Mouse (Mus musculus) kidney, postnatal 4 days (tissue): ENCODE measurements around the gene Gm10037.
A peak's percentile ranks its signal among the peaks of the same experiment; 100 is the strongest.
"Not testable (repeated sequence)": the region's sequence is repeated elsewhere in the genome, so short reads cannot be mapped to it uniquely, and the experiment has no call there.

Experiments used
- DNase-seq, 2 experiments: peaks; one replicate each; pipeline ENCODE4 v3.0.0; 2021; ENCODE audit warnings: mixed read lengths in 2 of 2

Gene Gm10037

GRCm38 (mm10) chr13:67830911-67831336 lies at the start of gene Gm10037:
Gene Gm10037 (plus strand): TSS chr13:67831106.
- DNase-seq, result peak; percentile 69 to 72

GRCm38 (mm10) chr13:67791921-67792455 lies 38.9 kb upstream of the Gm10037 start:
- DNase-seq, result no peak

GRCm38 (mm10) chr13:67798618-67799017 lies 32.3 kb upstream of the Gm10037 start:
- no peak for DNase-seq

- not testable (repeated sequence) for DNase-seq
Measured at GRCm38 (mm10) chr13:67799151-67799550, 31.8 kb upstream of the Gm10037 start.

- no peak for DNase-seq
Measured at GRCm38 (mm10) chr13:67811651-67812210, 19.2 kb upstream of the Gm10037 start.

- DNase-seq, result no peak
Measured at GRCm38 (mm10) chr13:67812961-67813709, 17.8 kb upstream of the Gm10037 start.

- peak; percentile 76 to 83 for DNase-seq
Measured at GRCm38 (mm10) chr13:67813710-67814660, 16.9 kb upstream of the Gm10037 start, which contains the start of gene Zfp273. Gene Zfp273 (plus strand): TSS chr13:67813740.

- DNase-seq, result no peak
Measured at GRCm38 (mm10) chr13:67818636-67819035, 12.3 kb upstream of the Gm10037 start.

- DNase-seq, result not testable (repeated sequence)
Measured at GRCm38 (mm10) chr13:67833137-67833536, 2.2 kb downstream of the Gm10037 start.

GRCm38 (mm10) chr13:67843775-67844118 lies 12.8 kb downstream of the Gm10037 start:
- DNase-seq, result no peak

GRCm38 (mm10) chr13:67844119-67844852 lies 13.4 kb downstream of the Gm10037 start:
- DNase-seq, result peak; percentile 53 to 65

- peak; percentile 7 for DNase-seq
Measured at GRCm38 (mm10) chr13:67844853-67845194, 13.9 kb downstream of the Gm10037 start.

- no peak for DNase-seq
Measured at GRCm38 (mm10) chr13:67850361-67850760, 19.5 kb downstream of the Gm10037 start.

- peak in 1 of 2 experiments; percentile 10 for DNase-seq
Measured at GRCm38 (mm10) chr13:67853130-67853529, 22.2 kb downstream of the Gm10037 start.

GRCm38 (mm10) chr13:67853983-67854382 lies 23.1 kb downstream of the Gm10037 start:
- DNase-seq, result no peak

- DNase-seq, result no peak
Measured at GRCm38 (mm10) chr13:67857317-67857716, 26.4 kb downstream of the Gm10037 start.

- no peak for DNase-seq
Measured at GRCm38 (mm10) chr13:67862508-67862907, 31.6 kb downstream of the Gm10037 start.

- no peak for DNase-seq
Measured at GRCm38 (mm10) chr13:67863026-67863425, 32.1 kb downstream of the Gm10037 start, which contains the start of gene BC048507. Gene BC048507 (plus strand): TSS chr13:67863326.

GRCm38 (mm10) chr13:67864764-67865350 lies 34.0 kb downstream of the Gm10037 start:
- no peak for DNase-seq

GRCm38 (mm10) chr13:67867899-67868298 lies 37.0 kb downstream of the Gm10037 start:
- DNase-seq, result peak; percentile 35 to 43

GRCm38 (mm10) chr13:67876049-67876698 lies 45.3 kb downstream of the Gm10037 start:
- not testable (repeated sequence) for DNase-seq
